Mouse (Mus musculus): ENCODE measurements around the gene Etnk2.

The Etnk2 gene

DNA sequence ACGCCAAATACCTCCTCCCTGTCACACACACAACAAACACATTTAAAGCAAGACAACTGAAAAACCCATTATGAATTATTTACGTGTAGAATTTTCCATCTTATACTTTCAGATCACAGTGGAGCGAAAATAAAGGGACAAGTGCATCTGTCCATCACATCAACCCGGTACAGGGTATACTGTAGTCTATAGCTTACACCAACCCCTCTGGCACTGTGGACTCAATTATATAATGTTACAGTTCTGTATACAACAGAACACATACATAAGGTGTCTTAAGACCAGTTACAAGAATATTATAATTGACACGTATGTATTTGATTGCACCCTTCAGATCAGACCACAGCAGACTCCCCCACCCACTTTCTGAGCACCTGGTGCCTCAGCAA lies 33.7 kb downstream of the Etnk2 start:
- TF ChIP-seq NANOG (IDR thresholded peaks at IDR 0.05; ENCODE audit: borderline replicate concordance, low read length) (no peak), CTCF (conservative IDR thresholded peaks at IDR 0.05; ENCODE audit: low read length) (no peak), POU5F1 (IDR thresholded peaks at IDR 0.05; ENCODE audit: borderline replicate concordance, low read length) (no peak)
- H3K4me3 ChIP-seq (replicated peaks; ENCODE audit: low read length), result peak overlapping the region; percentile 32; the same call in 1 of the 2 replicates

DNA sequence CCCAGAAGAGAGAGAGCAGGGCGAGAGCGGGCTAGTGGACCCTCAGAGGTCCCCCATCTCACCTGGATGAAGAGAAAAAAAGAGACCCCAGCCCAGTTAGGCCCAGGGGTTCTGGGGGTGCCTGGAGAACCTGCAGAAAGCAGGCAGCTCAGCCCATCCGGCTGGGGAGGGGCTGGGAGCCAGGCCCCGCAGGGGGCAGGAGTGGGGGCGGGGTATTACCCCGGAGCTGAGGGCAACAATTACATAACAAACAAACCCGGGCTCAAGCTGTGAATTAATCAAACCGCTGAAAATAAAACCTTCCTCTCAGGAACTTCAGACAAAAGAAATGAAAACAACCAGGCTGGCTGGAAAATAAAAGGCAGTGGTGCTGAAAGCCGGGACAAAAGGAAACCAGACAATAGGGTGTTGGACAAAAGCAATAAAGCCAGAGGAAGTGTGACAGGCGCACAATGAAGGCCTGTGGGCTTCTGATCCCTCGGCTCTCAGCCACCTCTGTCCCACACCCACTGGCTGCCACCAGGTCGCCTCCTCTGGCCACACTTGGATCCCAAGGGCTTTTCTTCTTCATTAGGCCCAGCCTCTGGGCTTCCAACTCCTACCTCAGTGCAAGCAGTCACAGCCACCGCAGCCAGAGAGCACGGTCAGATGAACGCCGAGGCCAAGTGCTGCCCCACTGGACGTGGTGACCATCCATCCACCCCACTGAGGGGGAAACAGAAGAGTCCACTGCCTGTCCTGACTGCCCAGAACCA lies 34.3 kb downstream of the Etnk2 start:
- Histone ChIP-seq H3K27me3 (ENCODE audit: insufficient read depth, low read length) (peaks cover 21% of the 10 kb centered on the region; the same call in 1 of the 2 replicates), H3K9me3 (ENCODE audit: low read length) (no peaks in the 10 kb centered on the region), H3K36me3 (ENCODE audit: insufficient read depth, low read length) (peaks cover 2% of the 10 kb centered on the region; the same call in 1 of the 2 replicates), H3K4me1 (replicated peaks; ENCODE audit: low read depth, low read length) (peaks cover 91% of the 10 kb centered on the region), H3K4me3 (replicated peaks; ENCODE audit: low read length) (peak overlapping the region; percentile 69)
- TF ChIP-seq CTCF (conservative IDR thresholded peaks at IDR 0.05; ENCODE audit: low read length), result no peak
- peak; percentile 86 for TF ChIP-seq POU5F1 (IDR thresholded peaks at IDR 0.05; ENCODE audit: borderline replicate concordance, low read length)
- peak; percentile 96 for TF ChIP-seq NANOG (IDR thresholded peaks at IDR 0.05; ENCODE audit: borderline replicate concordance, low read length)

More for the DNA sequence above, 33.7 kb downstream of the Etnk2 start:
- peaks cover 21% of the 10 kb centered on the region; the same call in 1 of the 2 replicates for H3K27me3 ChIP-seq (ENCODE audit: insufficient read depth, low read length)
- peaks cover 5% of the 10 kb centered on the region; the same call in 1 of the 2 replicates for H3K36me3 ChIP-seq (ENCODE audit: insufficient read depth, low read length)
- H3K4me1 ChIP-seq (replicated peaks; ENCODE audit: low read depth, low read length), result peaks cover 90% of the 10 kb centered on the region
- H3K9me3 ChIP-seq (ENCODE audit: low read length), result no peaks in the 10 kb centered on the region

DNA sequence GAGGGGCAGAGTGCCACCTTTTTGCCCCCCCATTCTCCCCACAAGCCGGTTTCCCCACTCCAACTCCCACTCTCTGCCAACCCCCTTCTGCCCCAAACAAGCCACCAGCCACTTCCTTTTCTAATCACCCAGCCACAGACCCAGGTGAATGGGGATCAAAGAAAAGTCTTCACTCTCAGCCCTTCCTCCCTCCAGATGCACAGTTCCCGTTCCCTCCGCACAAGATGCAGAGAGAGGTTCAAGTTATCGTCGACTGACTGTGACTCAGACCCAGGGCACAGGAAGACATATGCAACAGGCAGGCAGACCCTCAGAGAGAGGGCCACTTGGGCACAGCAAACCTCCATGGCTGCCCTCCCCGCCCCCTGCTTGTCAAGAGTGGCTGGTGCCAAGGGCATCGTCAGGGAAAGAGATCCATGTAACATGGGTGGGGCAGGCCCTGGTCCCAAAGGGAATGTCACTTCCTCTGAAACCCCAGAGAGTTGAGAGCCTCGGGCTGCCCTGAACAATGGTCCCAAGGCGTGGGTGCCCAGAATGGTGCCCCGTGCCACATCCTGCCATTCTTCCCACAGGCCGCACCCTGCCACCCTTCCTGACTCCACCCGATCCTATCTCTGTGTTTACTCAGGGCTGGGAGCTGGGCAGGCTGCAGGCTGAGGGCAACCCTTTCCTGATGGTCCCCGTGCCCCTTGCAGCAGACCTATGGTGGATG lies 36.8 kb downstream of the Etnk2 start:
- TF ChIP-seq NANOG (IDR thresholded peaks at IDR 0.05; ENCODE audit: borderline replicate concordance, low read length) (no peak), CTCF (conservative IDR thresholded peaks at IDR 0.05; ENCODE audit: low read length) (no peak), POU5F1 (IDR thresholded peaks at IDR 0.05; ENCODE audit: borderline replicate concordance, low read length) (no peak)
- 0 out of 2 replicates have a peak overlapping the region, but pooled peaks have one; percentile 23 for H3K4me3 ChIP-seq (replicated peaks; ENCODE audit: low read length)
- 0 out of 2 replicates have a peak, but pooled peaks cover 1% of the 10 kb centered on the region for H3K36me3 ChIP-seq (ENCODE audit: insufficient read depth, low read length)
- H3K4me1 ChIP-seq (replicated peaks; ENCODE audit: low read depth, low read length), result peaks cover 76% of the 10 kb centered on the region
- H3K27me3 ChIP-seq (ENCODE audit: insufficient read depth, low read length), result peaks cover 21% of the 10 kb centered on the region; the same call in 1 of the 2 replicates
- H3K9me3 ChIP-seq (ENCODE audit: low read length), result no peaks in the 10 kb centered on the region

DNA sequence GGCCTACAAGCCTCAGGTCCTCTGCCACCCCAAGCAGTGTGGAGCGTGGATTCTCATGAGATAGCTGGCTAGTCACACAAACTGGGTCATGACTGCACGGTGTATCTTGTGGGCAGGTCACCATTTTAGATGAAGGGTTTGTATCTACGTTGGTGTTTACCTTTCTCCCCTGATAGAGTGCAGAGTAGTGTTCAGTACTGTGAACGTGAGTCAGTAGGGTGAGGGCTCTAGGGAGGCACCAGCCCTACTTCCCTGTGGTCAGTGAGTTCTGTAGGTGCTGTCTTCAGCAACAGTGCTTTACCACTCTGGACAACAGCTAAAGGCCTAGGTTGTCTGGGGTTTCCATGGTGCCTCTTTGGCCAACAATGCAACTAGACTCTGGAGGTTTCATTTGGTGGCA lies 40.6 kb downstream of the Etnk2 start:
- Histone ChIP-seq H3K36me3 (ENCODE audit: insufficient read depth, low read length) (0 out of 2 replicates have a peak, but pooled peaks cover 11% of the 10 kb centered on the region), H3K27me3 (ENCODE audit: insufficient read depth, low read length) (peaks cover 20% of the 10 kb centered on the region; the same call in 1 of the 2 replicates), H3K4me3 (replicated peaks; ENCODE audit: low read length) (no peak overlapping the region), H3K9me3 (ENCODE audit: low read length) (peaks cover 6% of the 10 kb centered on the region; the same call in 1 of the 2 replicates), H3K4me1 (replicated peaks; ENCODE audit: low read depth, low read length) (peaks cover 65% of the 10 kb centered on the region)
- no peak for TF ChIP-seq POU5F1 (IDR thresholded peaks at IDR 0.05; ENCODE audit: borderline replicate concordance, low read length)
- TF ChIP-seq CTCF (conservative IDR thresholded peaks at IDR 0.05; ENCODE audit: low read length), result no peak
- TF ChIP-seq NANOG (IDR thresholded peaks at IDR 0.05; ENCODE audit: borderline replicate concordance, low read length), result no peak

DNA sequence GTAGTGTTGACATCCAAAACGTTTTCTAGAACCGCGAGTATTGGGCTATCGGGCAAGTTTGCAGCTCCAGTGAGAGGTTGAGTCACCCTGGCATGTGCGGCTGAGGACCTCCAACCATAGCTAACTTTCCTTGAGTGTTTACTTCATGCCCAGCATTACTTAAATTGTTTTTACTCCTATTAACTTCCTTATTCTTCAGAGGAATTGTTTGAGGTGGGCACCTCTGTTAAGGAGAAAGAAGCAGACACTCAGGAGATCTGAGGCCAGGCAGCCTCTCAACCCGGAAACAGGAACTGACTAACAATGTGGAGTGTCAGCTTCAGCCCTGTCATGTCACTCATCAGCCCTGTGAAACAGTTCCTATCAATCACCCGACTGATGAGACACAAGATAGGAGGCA lies 43.2 kb downstream of the Etnk2 start:
- Histone ChIP-seq H3K4me1 (replicated peaks; ENCODE audit: low read depth, low read length) (peaks cover 69% of the 10 kb centered on the region), H3K4me3 (replicated peaks; ENCODE audit: low read length) (no peak overlapping the region)

DNA sequence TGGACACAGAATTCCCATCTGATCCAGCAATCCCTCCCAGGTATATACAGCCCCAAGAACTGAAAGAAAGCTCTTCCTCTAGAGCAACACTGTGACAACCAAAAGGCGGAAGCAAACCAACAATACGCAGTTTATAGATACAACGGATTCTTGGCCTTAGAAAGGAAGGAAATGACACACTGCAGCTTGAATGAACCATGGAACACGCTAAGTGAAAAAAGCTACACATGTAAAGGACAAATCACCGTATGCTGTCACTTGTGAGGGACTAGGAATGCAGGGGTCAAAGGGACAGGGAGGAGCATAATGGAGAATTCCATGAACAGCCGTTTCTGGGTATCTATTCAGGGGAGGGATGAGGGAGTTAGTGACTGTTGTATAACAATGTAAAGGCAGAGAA lies 44.1 kb downstream of the Etnk2 start:
- no peak overlapping the region for H3K4me3 ChIP-seq (replicated peaks; ENCODE audit: low read length)
- H3K9me3 ChIP-seq (ENCODE audit: low read length), result peaks cover 6% of the 10 kb centered on the region; the same call in 1 of the 2 replicates
- no peak for TF ChIP-seq POU5F1 (IDR thresholded peaks at IDR 0.05; ENCODE audit: borderline replicate concordance, low read length)
- 0 out of 2 replicates have a peak, but pooled peaks cover 16% of the 10 kb centered on the region for H3K36me3 ChIP-seq (ENCODE audit: insufficient read depth, low read length)
- H3K27me3 ChIP-seq (ENCODE audit: insufficient read depth, low read length), result no peaks in the 10 kb centered on the region
- peaks cover 71% of the 10 kb centered on the region for H3K4me1 ChIP-seq (replicated peaks; ENCODE audit: low read depth, low read length)

More for the DNA sequence above, 43.2 kb downstream of the Etnk2 start:
- Histone ChIP-seq H3K36me3 (ENCODE audit: insufficient read depth, low read length) (0 out of 2 replicates have a peak, but pooled peaks cover 16% of the 10 kb centered on the region), H3K27me3 (ENCODE audit: insufficient read depth, low read length) (no peaks in the 10 kb centered on the region), H3K9me3 (ENCODE audit: low read length) (peaks cover 6% of the 10 kb centered on the region; the same call in 1 of the 2 replicates)
- no peak for TF ChIP-seq CTCF (conservative IDR thresholded peaks at IDR 0.05; ENCODE audit: low read length)
- TF ChIP-seq POU5F1 (IDR thresholded peaks at IDR 0.05; ENCODE audit: borderline replicate concordance, low read length), result no peak
- no peak for TF ChIP-seq NANOG (IDR thresholded peaks at IDR 0.05; ENCODE audit: borderline replicate concordance, low read length)

DNA sequence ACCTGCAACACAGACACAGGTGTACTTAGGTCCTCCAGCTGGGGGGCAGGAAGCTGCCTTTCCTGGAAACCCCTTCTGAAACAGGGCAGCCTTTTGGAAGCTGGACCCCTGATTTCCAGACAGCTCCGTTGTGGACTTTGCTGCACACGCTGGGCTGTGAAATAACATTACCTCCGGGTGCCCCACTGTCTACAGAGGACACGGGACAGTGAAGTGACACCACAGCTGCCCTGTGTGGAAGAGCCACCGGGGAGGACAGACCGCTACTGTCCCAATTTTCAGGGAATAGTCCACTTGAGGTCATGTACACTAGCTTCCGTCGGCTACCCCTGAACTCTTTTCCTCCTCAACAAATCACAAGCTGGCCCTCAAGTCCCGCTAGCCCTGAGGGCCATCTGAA lies 44.9 kb downstream of the Etnk2 start:
- TF ChIP-seq NANOG (IDR thresholded peaks at IDR 0.05; ENCODE audit: borderline replicate concordance, low read length), result no peak
- TF ChIP-seq CTCF (conservative IDR thresholded peaks at IDR 0.05; ENCODE audit: low read length), result no peak
- TF ChIP-seq POU5F1 (IDR thresholded peaks at IDR 0.05; ENCODE audit: borderline replicate concordance, low read length), result no peak
- peaks cover 75% of the 10 kb centered on the region for H3K4me1 ChIP-seq (replicated peaks; ENCODE audit: low read depth, low read length)
- H3K4me3 ChIP-seq (replicated peaks; ENCODE audit: low read length), result peak overlapping the region; percentile 43; the same call in 1 of the 2 replicates
- no peaks in the 10 kb centered on the region for H3K27me3 ChIP-seq (ENCODE audit: insufficient read depth, low read length)
- H3K36me3 ChIP-seq (ENCODE audit: insufficient read depth, low read length), result 0 out of 2 replicates have a peak, but pooled peaks cover 16% of the 10 kb centered on the region
- peaks cover 6% of the 10 kb centered on the region; the same call in 1 of the 2 replicates for H3K9me3 ChIP-seq (ENCODE audit: low read length)

DNA sequence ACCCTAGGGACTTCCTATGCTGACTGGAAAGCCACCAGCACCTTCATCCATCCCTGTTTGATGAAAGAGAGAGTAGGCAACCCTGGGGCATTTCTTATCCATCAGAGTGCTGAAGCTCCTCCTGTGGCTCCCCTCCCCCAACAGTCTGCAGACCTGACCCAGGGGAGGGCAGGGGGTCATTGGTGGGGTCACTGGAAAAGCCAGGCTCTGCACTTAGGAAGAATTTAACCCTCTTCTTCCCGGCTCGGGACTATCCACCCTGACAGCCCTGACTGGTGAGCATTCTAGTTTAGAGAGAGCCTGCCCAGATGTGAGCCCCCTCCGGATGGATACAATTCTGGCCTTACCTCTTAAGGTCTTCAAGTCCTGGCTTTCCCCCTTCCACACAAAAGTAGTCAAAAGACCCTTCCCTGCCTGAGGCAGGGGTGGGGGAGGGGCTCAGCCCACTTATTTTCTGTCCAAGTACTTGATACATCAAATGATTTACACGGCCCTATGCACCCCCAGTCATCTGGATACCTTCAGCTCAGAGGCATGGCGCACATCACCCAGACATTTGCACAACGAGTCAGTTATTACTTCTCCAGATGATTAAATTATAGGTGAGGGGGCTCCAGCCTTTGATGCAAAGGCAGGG lies 45.6 kb downstream of the Etnk2 start:
- Histone ChIP-seq H3K4me3 (replicated peaks; ENCODE audit: low read length) (peak overlapping the region; percentile 43), H3K9me3 (ENCODE audit: low read length) (peaks cover 6% of the 10 kb centered on the region; the same call in 1 of the 2 replicates), H3K27me3 (ENCODE audit: insufficient read depth, low read length) (no peaks in the 10 kb centered on the region), H3K36me3 (ENCODE audit: insufficient read depth, low read length) (0 out of 2 replicates have a peak, but pooled peaks cover 16% of the 10 kb centered on the region), H3K4me1 (replicated peaks; ENCODE audit: low read depth, low read length) (peaks cover 75% of the 10 kb centered on the region)
- TF ChIP-seq NANOG (IDR thresholded peaks at IDR 0.05; ENCODE audit: borderline replicate concordance, low read length) (no peak), POU5F1 (IDR thresholded peaks at IDR 0.05; ENCODE audit: borderline replicate concordance, low read length) (no peak), CTCF (conservative IDR thresholded peaks at IDR 0.05; ENCODE audit: low read length) (no peak)

Measured in E14TG2a.4 (cell line).